Mouse (Mus musculus) limb, embryonic 12.5 days (tissue): Measurements from ENCODE around the gene Plekhh3. TPM values are rescaled to one million over a fixed set of nuclear protein-coding genes. Genes with fewer than 3 reads are reported as not detected.
"Not testable (repeated sequence)": the region's sequence is repeated elsewhere in the genome, so short reads cannot be mapped to it uniquely, and the experiment has no call there.

Source experiments
- ATAC-seq: fragments of 200-750 bp; cut with Nextera tagmentation; 2 replicates; pipeline ENCODE4 v1.8.0; 2017; ENCODE audit warnings: low read depth, moderate TSS enrichment; ENCODE audit not compliant: insufficient number of reproducible peaks, insufficient read depth, low FRiP score, low TSS enrichment
- H3K27ac ChIP-seq: fragments of 300-500 bp; sonication (generic); 2 replicates; pipeline ENCODE4 v1.5.1; 2016; ENCODE audit warnings: mild to moderate bottlenecking, moderate library complexity
- H3K27me3 ChIP-seq: fragments of 300-500 bp; sonication (generic); 2 replicates; pipeline ENCODE4 v1.6.1; 2016; ENCODE audit warnings: mild to moderate bottlenecking, moderate library complexity
- H3K36me3 ChIP-seq: fragments of 300-500 bp; sonication (generic); 2 replicates; pipeline ENCODE4 v1.6.1; 2016; ENCODE audit warnings: mild to moderate bottlenecking, moderate library complexity
- H3K4me1 ChIP-seq: fragments of 300-500 bp; sonication (generic); replicated peaks from 2 replicates; pipeline ENCODE4 v1.6.1; 2016
- H3K4me2 ChIP-seq: fragments of 300-500 bp; sonication (generic); 2 replicates; pipeline ENCODE4 v1.6.1; 2016; ENCODE audit warnings: mild to moderate bottlenecking, moderate library complexity
- H3K4me3 ChIP-seq: fragments of 300-500 bp; sonication (generic); replicated peaks from 2 replicates; pipeline ENCODE4 v1.5.1; 2016; ENCODE audit warnings: mild to moderate bottlenecking
- H3K9ac ChIP-seq: fragments of 300-500 bp; sonication (generic); replicated peaks from 2 replicates; pipeline ENCODE4 v1.6.1; 2016; ENCODE audit warnings: mild to moderate bottlenecking, moderate library complexity
- H3K9me3 ChIP-seq: fragments of 300-500 bp; sonication (generic); 2 replicates; pipeline ENCODE4 v1.6.1; 2016; ENCODE audit warnings: mild to moderate bottlenecking, moderate library complexity
- WGBS: fragments of 180-500 bp; shearing (Covaris S2); methylation state at CpG from one replicate; pipeline ENCODE4 v1.1.7; 2016; 5-methylcytosine and 5-hydroxymethylcytosine counted together
- polyA plus RNA-seq: library from polyadenylated mRNA; unstranded; fragments of >200 nt; fragmentation: Nextera tagmentation; extraction: Ambion mirVana; gene quantifications from 2 replicates; pipeline ENCODE4 v1.2.1, GENCODE M21; 2016

Gene Plekhh3
- polyA plus RNA-seq, 1 experiment from 2014 or later = 5.3 TPM

GRCm38 (mm10) chr11:101130056-101130756, 40.9 kb downstream of the Plekhh3 start:
- Histone ChIP-seq H3K9ac (no peak overlapping the region), H3K36me3 (peaks cover 24% of the 10 kb centered on the region), H3K4me3 (no peak overlapping the region), H3K27me3 (no peaks in the 10 kb centered on the region), H3K9me3 (peaks cover 9% of the 10 kb centered on the region; the same call in 1 of the 2 replicates), H3K27ac (no peak overlapping the region), H3K4me1 (0 out of 2 replicates have a peak, but pooled peaks cover 3% of the 10 kb centered on the region), H3K4me2 (no peak overlapping the region)
- no peak for ATAC-seq
- WGBS = 43% methylated on average over 18 of the region's 18 CpGs

GRCm38 (mm10) chr11:101128996-101129577, 42.1 kb downstream of the Plekhh3 start:
- no peak for ATAC-seq
- H3K4me2 ChIP-seq = no peak overlapping the region

GRCm38 (mm10) chr11:101127075-101127474, 44.1 kb downstream of the Plekhh3 start:
- Histone ChIP-seq H3K36me3 (peaks cover 54% of the 10 kb centered on the region), H3K27ac (no peak overlapping the region), H3K4me3 (no peak overlapping the region), H3K4me2 (no peak overlapping the region), H3K9me3 (peaks cover 9% of the 10 kb centered on the region; the same call in 1 of the 2 replicates), H3K27me3 (no peaks in the 10 kb centered on the region), H3K9ac (no peak overlapping the region), H3K4me1 (0 out of 2 replicates have a peak, but pooled peaks cover 3% of the 10 kb centered on the region)
- ATAC-seq = no peak
- WGBS = 89% methylated on average over 1 of the region's 1 CpGs

More at GRCm38 (mm10) chr11:101128996-101129577, 42.1 kb downstream of the Plekhh3 start:
- Histone ChIP-seq H3K9me3 (peaks cover 9% of the 10 kb centered on the region; the same call in 1 of the 2 replicates), H3K4me3 (no peak overlapping the region), H3K27me3 (no peaks in the 10 kb centered on the region), H3K36me3 (peaks cover 34% of the 10 kb centered on the region), H3K27ac (no peak overlapping the region), H3K9ac (no peak overlapping the region), H3K4me1 (0 out of 2 replicates have a peak, but pooled peaks cover 3% of the 10 kb centered on the region)
- 85% methylated on average over 11 of the region's 11 CpGs for WGBS

GRCm38 (mm10) chr11:101125008-101125407, 46.1 kb downstream of the Plekhh3 start:
- not testable (repeated sequence) for H3K4me3 ChIP-seq, H3K4me2 ChIP-seq, ATAC-seq, H3K27ac ChIP-seq, H3K9me3 ChIP-seq, H3K9ac ChIP-seq, H3K27me3 ChIP-seq
- WGBS = 96% methylated on average over 9 of the region's 9 CpGs
- Histone ChIP-seq H3K4me1 (peaks cover 13% of the 10 kb centered on the region), H3K36me3 (peaks cover 63% of the 10 kb centered on the region)

GRCm38 (mm10) chr11:101124494-101124893, 46.7 kb downstream of the Plekhh3 start:
- Histone ChIP-seq H3K4me1 (peaks cover 11% of the 10 kb centered on the region), H3K36me3 (peaks cover 63% of the 10 kb centered on the region)
- H3K9me3 ChIP-seq, H3K27me3 ChIP-seq, H3K4me3 ChIP-seq, H3K9ac ChIP-seq, ATAC-seq, H3K27ac ChIP-seq, H3K4me2 ChIP-seq: not testable (repeated sequence)
- WGBS = 93% methylated on average over 8 of the region's 8 CpGs

GRCm38 (mm10) chr11:101120545-101121188, 50.5 kb downstream of the Plekhh3 start:
- peak overlapping the region; percentile 82 for H3K9ac ChIP-seq
- H3K4me1 ChIP-seq = peaks cover 25% of the 10 kb centered on the region
- no peaks in the 10 kb centered on the region for H3K27me3 ChIP-seq
- peak overlapping the region; percentile 95 for H3K4me2 ChIP-seq
- peaks cover 55% of the 10 kb centered on the region for H3K36me3 ChIP-seq
- WGBS = 25% methylated on average over 19 of the region's 19 CpGs
- H3K4me3 ChIP-seq = peak overlapping the region; percentile 91
- peak overlapping the region; percentile 92 for H3K27ac ChIP-seq
- ATAC-seq = no peak
- H3K9me3 ChIP-seq = no peaks in the 10 kb centered on the region

GRCm38 (mm10) chr11:101119761-101120544, 51.2 kb downstream of the Plekhh3 start, which contains the start of the genes Retreg3 and Tubg1:
Retreg3 (minus strand) TSS chr11:101119893.
Tubg1 (plus strand) TSS chr11:101119938.
- Histone ChIP-seq H3K9ac (peak within 1 kb of the TSS; percentile 93), H3K4me3 (peak within 1 kb of the TSS; percentile 91), H3K27ac (peak within 1 kb of the TSS; percentile 92), H3K4me1 (peaks cover 25% of the 10 kb centered on the region), H3K4me2 (peak within 1 kb of the TSS; percentile 95), H3K27me3 (no peaks in the 10 kb centered on the region), H3K9me3 (no peaks in the 10 kb centered on the region), H3K36me3 (peaks cover 48% of the 10 kb centered on the region)
- WGBS = under 1% methylated on average over 61 of the region's 61 CpGs
- ATAC-seq = peak; percentile 96

GRCm38 (mm10) chr11:101119131-101119760, 51.9 kb downstream of the Plekhh3 start:
- peak overlapping the region; percentile 92 for H3K27ac ChIP-seq
- H3K36me3 ChIP-seq = peaks cover 41% of the 10 kb centered on the region
- H3K4me3 ChIP-seq = peak overlapping the region; percentile 91
- no peaks in the 10 kb centered on the region for H3K9me3 ChIP-seq
- H3K27me3 ChIP-seq = no peaks in the 10 kb centered on the region
- peak overlapping the region; percentile 93 for H3K9ac ChIP-seq
- peak overlapping the region; percentile 95 for H3K4me2 ChIP-seq
- peaks cover 25% of the 10 kb centered on the region for H3K4me1 ChIP-seq
- ATAC-seq = peak; percentile 78
- under 1% methylated on average over 39 of the region's 39 CpGs for WGBS

GRCm38 (mm10) chr11:101118105-101118504, 53.0 kb downstream of the Plekhh3 start:
- Histone ChIP-seq H3K4me2 (peak overlapping the region; percentile 95), H3K27ac (no peak overlapping the region), H3K4me3 (peak overlapping the region; percentile 91), H3K4me1 (peaks cover 25% of the 10 kb centered on the region), H3K9me3 (no peaks in the 10 kb centered on the region), H3K36me3 (peaks cover 30% of the 10 kb centered on the region), H3K27me3 (no peaks in the 10 kb centered on the region), H3K9ac (peak overlapping the region; percentile 93)
- ATAC-seq = no peak
- WGBS = 57% methylated on average over 4 of the region's 4 CpGs

- Histone ChIP-seq H3K27ac (no peak overlapping the region), H3K36me3 (peaks cover 16% of the 10 kb centered on the region), H3K4me2 (no peak overlapping the region), H3K9ac (no peak overlapping the region), H3K9me3 (no peaks in the 10 kb centered on the region), H3K4me3 (no peak overlapping the region), H3K4me1 (peaks cover 16% of the 10 kb centered on the region), H3K27me3 (no peaks in the 10 kb centered on the region)
- ATAC-seq = no peak
- WGBS = 80% methylated on average over 2 of the region's 2 CpGs
Observed at GRCm38 (mm10) chr11:101115564-101115963, 55.6 kb downstream of the Plekhh3 start.
